Mouse (Mus musculus) kidney, adult 10 weeks (tissue): ENCODE measurements around the gene 1700029H14Rik. TPM values are rescaled to one million over a fixed set of nuclear protein-coding genes. Genes with fewer than 3 reads are reported as not detected.

Experiments used
- polyA plus RNA-seq: library from polyadenylated mRNA; stranded (reverse); fragments of 350-450 nt; fragmentation: Illumina TruSeq; extraction: RNeasy Lipid Tissue Mini Kit (QIAGEN cat#74804); gene quantifications from one replicate; pipeline ENCODE4 v1.2.3, GENCODE M21; 2014; ENCODE audit warnings: low read depth, low replicate concordance

Gene 1700029H14Rik
- not detected for polyA plus RNA-seq

GRCm38 (mm10) chr8:13562118-13562517 is at the start of gene 1700029H14Rik:
Gene 1700029H14Rik, minus strand, starts transcription at chr8:13562461.

Other genes starting within 250 kb of the 1700029H14Rik start
- 17.3 TPM for gene Tfdp1, start 223.7 kb downstream of the 1700029H14Rik start, polyA plus RNA-seq
- not detected for gene Atp4b, start 165.6 kb downstream of the 1700029H14Rik start, polyA plus RNA-seq
- not detected for gene Grk1, start 157.4 kb downstream of the 1700029H14Rik start, polyA plus RNA-seq
- gene Tmem255b, start 127.3 kb downstream of the 1700029H14Rik start, polyA plus RNA-seq, result not detected
- 22.8 TPM for gene Gas6, start 68.0 kb downstream of the 1700029H14Rik start, polyA plus RNA-seq
- gene Rasa3, start 115.1 kb upstream of the 1700029H14Rik start, polyA plus RNA-seq, result 2.6 TPM
- not detected for gene Cfap97d2, start 143.4 kb upstream of the 1700029H14Rik start, polyA plus RNA-seq
- gene Cdc16, start 195.2 kb upstream of the 1700029H14Rik start, polyA plus RNA-seq, result 67.3 TPM
- gene Upf3a, start 223.2 kb upstream of the 1700029H14Rik start, polyA plus RNA-seq, result 8.7 TPM